Mouse (Mus musculus): ENCODE measurements at regions not wholly inside any gene's neighbourhood (a gene's known extent, or its start where the extent isn't known, plus 50 kb on each side); places are given as distances from the start of the nearest gene placed in this dataset.
"Not testable (repeated sequence)": the region's sequence is repeated elsewhere in the genome, so short reads cannot be mapped to it uniquely, and the experiment has no call there.

GRCm38 (mm10) chr11:93709686-93710085 is 175.9 kb downstream of the Utp18 start:
- no peak for DNase-seq (ENCODE audit: low read depth, low spot score)
- no peak for ATAC-seq
- ChIA-PET POLR2A (no interaction called here), CTCF (interaction anchor here (1.2 to 1.5 kb wide), 2 partner anchors 9 to 21 kb away, joined by 3 to 5 read pairs; no protein-coding TSS in a partner anchor)
- no peaks in the 10 kb centered on the region for H3K27me3 ChIP-seq
- TF ChIP-seq CTCF (IDR thresholded peaks at IDR 0.05) = no peak
- in situ Hi-C loops (cut with MboI; ENCODE audit: low pct_unique_long_range_greater_than_20kb) = no loop called here

DNA sequence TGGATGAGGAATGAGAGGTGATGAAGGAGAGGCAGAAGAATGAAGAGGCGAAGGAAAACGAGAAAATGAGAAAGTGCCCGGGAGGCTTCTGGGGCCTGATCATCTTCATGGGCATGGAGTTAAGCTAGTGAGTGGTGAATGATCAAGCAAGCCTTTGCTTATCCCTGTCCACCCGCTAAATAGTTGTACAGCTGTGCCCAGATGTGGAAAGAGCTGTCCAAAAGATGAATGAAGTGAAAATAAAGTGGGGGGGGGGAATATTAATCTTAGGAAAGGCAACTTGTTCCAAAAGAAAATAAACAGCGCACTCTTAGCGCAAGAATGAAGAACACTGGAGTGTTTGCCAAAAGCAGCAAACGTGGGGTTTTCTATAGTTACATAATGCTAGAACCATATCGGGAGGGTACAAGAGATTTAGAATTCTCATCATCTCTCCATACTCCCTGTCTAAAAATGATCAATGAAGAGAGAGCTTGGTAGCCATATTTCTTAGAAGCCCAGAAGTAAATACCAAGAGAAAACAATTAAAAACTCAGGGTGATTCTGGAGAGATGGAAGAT is 188.5 kb downstream of the Utp18 start:
- H3K27me3 ChIP-seq = no peaks in the 10 kb centered on the region
- ChIA-PET POLR2A (no interaction called here), CTCF (no interaction called here)
- no peak for TF ChIP-seq CTCF (IDR thresholded peaks at IDR 0.05)
- ATAC-seq (no peak), DNase-seq (ENCODE audit: low read depth, low spot score) (no peak)
- in situ Hi-C loops (cut with MboI; ENCODE audit: low pct_unique_long_range_greater_than_20kb) = no loop called here

GRCm38 (mm10) chr11:93696096-93696890 is 189.3 kb downstream of the Utp18 start:
- in situ Hi-C loops (cut with MboI; ENCODE audit: low pct_unique_long_range_greater_than_20kb) = no loop called here
- POLR2A ChIA-PET = no interaction called here
- DNase-seq (ENCODE audit: low read depth, low spot score) = no peak
- no peak for TF ChIP-seq CTCF (IDR thresholded peaks at IDR 0.05)
- H3K27me3 ChIP-seq = no peaks in the 10 kb centered on the region
- no peak for ATAC-seq
- CTCF ChIA-PET = no interaction called here

DNA sequence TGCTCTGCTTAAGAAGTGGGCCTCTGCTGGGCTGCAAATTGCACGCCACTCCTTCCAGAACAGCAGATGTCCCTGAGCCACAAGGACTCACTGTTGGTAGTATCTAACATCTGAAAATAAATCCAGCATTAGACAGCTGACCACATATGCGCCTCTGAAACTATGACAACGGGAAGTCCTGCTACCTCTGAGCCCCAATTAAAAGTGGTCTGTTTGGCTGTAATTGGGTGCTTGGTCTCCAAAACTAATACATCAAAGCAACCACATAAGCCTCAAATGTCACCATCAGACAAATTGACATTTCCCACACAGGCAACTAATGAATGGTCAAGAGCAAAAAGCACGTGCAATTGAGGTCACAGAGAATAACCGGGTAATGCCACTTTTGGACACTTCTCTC is 201.9 kb downstream of the Utp18 start:
- peaks cover 10% of the 10 kb centered on the region for H3K27me3 ChIP-seq
- no peak for TF ChIP-seq CTCF (IDR thresholded peaks at IDR 0.05)
- in situ Hi-C loops (cut with MboI; ENCODE audit: low pct_unique_long_range_greater_than_20kb) = no loop called here
- POLR2A ChIA-PET = no interaction called here
- CTCF ChIA-PET = no interaction called here
- no peak for ATAC-seq
- DNase-seq (ENCODE audit: low read depth, low spot score) = no peak

DNA sequence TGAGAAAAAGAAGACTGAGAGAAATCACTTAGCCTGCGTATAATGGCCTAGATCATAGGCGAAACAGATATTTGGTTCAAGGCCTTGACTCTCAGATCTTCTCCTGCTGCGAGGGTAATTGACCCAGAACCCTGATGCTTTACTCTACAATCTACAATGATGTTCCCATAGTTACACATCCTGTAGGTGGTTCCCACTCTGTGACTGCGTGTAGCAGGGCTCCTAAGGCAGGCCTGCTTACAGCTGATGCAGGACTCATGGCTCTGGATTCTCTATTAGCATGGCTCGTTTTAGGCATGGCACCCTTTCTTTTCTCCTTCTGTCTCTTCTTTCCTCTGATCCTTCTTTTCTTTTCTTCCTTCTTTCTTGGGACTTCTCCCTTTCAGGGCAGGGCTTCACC is 209.3 kb downstream of the Utp18 start:
- CTCF ChIA-PET = no interaction called here
- no peak for TF ChIP-seq CTCF (IDR thresholded peaks at IDR 0.05)
- POLR2A ChIA-PET = no interaction called here
- peaks cover 19% of the 10 kb centered on the region for H3K27me3 ChIP-seq
- no peak for DNase-seq (ENCODE audit: low read depth, low spot score)
- in situ Hi-C loops (cut with MboI; ENCODE audit: low pct_unique_long_range_greater_than_20kb) = no loop called here
- ATAC-seq = no peak

DNA sequence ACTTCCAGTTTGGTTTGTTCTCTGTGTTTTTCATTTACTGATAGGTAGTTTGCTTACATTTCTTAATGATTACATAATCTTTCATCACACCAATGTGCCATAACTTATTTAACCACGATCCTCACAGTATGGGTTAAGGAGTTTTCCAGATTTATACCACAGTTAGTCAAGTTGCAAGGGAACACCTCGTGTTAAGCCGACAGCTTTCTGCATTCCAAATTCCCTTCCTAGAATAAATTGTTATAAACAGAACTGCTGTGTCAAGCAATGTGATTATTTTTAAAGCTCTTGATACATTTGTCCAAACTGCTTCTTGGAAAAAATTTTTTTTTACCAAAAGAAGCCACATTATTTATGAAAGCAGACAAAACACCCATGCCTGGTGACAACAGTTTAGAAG is 213.5 kb downstream of the Utp18 start:
- ChIA-PET CTCF (no interaction called here), POLR2A (no interaction called here)
- no peak for TF ChIP-seq CTCF (IDR thresholded peaks at IDR 0.05)
- ATAC-seq = no peak
- in situ Hi-C loops (cut with MboI; ENCODE audit: low pct_unique_long_range_greater_than_20kb) = no loop called here
- H3K27me3 ChIP-seq = peaks cover 13% of the 10 kb centered on the region
- DNase-seq (ENCODE audit: low read depth, low spot score) = no peak

GRCm38 (mm10) chr11:93661657-93662056 is 223.9 kb downstream of the Utp18 start:
- CTCF ChIA-PET = no interaction called here
- no peaks in the 10 kb centered on the region for H3K27me3 ChIP-seq
- ATAC-seq = no peak
- in situ Hi-C loops (cut with MboI; ENCODE audit: low pct_unique_long_range_greater_than_20kb) = no loop called here
- TF ChIP-seq CTCF (IDR thresholded peaks at IDR 0.05) = no peak
- POLR2A ChIA-PET = no interaction called here
- no peak for DNase-seq (ENCODE audit: low read depth, low spot score)

- ATAC-seq (no peak), DNase-seq (ENCODE audit: low read depth, low spot score) (no peak)
- in situ Hi-C loops (cut with MboI; ENCODE audit: low pct_unique_long_range_greater_than_20kb) = no loop called here
- ChIA-PET CTCF (no interaction called here), POLR2A (no interaction called here)
- no peaks in the 10 kb centered on the region for H3K27me3 ChIP-seq
- no peak for TF ChIP-seq CTCF (IDR thresholded peaks at IDR 0.05)
Observed at GRCm38 (mm10) chr11:93660379-93660778, 225.2 kb downstream of the Utp18 start.

DNA sequence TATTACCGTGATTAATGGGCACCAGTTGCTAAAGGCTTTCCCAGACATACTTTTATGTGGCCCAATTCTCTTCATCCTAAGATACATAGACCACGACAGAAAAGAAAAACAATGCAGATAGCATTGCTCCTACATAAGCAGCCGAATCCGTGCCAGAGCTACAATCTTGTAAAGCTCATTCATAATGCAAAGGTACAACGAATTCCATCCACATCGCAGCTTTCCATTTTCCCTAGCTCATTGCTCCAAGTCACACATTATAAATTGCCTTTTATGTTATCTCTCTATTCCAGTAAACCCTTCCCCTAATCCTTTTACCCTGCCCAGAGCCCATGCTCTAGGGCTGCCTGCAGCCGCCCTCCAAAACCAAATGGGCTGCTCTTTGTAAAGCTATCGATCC is 226.8 kb downstream of the Utp18 start:
- ATAC-seq = no peak
- CTCF ChIA-PET = no interaction called here
- in situ Hi-C loops (cut with MboI; ENCODE audit: low pct_unique_long_range_greater_than_20kb) = no loop called here

GRCm38 (mm10) chr11:93655602-93656239 is 229.8 kb downstream of the Utp18 start:
- ChIA-PET CTCF (no interaction called here), POLR2A (no interaction called here)
- no peak for TF ChIP-seq CTCF (IDR thresholded peaks at IDR 0.05)
- no peak for DNase-seq (ENCODE audit: low read depth, low spot score)
- ATAC-seq = no peak
- H3K27me3 ChIP-seq = no peaks in the 10 kb centered on the region
- in situ Hi-C loops (cut with MboI; ENCODE audit: low pct_unique_long_range_greater_than_20kb) = no loop called here

More for the DNA sequence above, 226.8 kb downstream of the Utp18 start:
- POLR2A ChIA-PET = no interaction called here
- no peaks in the 10 kb centered on the region for H3K27me3 ChIP-seq
- no peak for DNase-seq (ENCODE audit: low read depth, low spot score)
- no peak for TF ChIP-seq CTCF (IDR thresholded peaks at IDR 0.05)

DNA sequence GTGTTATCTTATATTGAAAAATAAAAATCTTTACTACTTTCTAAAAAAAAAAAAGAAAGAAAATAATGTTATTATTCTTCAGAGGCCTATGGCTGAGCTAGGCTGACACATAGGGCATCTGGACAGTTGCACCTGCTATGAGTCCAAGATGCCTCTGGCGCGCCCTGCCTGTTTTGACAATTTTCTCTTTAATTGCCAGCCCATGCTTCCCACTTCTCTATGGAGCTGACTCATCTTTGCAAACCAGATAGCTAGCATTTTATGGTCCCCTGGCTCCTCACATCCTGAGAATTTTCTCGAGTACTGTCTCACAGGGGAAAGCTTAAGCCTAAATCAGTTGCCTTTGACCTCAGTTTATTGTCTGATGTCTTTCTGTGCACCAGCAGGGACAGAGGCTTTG is 232.2 kb downstream of the Utp18 start:
- no peak for ATAC-seq
- ChIA-PET POLR2A (no interaction called here), CTCF (no interaction called here)
- in situ Hi-C loops (cut with MboI; ENCODE audit: low pct_unique_long_range_greater_than_20kb) = no loop called here
- no peaks in the 10 kb centered on the region for H3K27me3 ChIP-seq
- DNase-seq (ENCODE audit: low read depth, low spot score) = no peak
- TF ChIP-seq CTCF (IDR thresholded peaks at IDR 0.05) = no peak

DNA sequence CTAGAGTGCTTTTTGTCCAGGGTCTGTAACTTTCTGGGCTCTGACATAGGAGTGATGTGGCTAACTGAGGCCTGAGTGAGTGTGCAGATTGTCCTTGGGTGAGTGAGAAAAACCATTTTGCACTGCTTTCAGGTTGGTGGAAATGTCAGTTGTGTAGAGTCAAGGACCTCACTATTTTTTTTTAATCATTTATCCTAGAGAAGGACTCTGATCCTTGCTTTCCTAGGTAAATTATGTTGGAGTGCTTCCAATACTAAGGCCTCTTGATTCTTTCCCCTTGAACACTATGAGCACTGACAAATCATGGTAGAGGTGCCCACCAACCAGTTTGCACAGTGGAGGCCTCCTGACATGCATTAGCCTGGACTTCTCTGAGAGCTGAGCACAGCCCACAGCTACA is 233.6 kb downstream of the Utp18 start:
- ATAC-seq; in situ Hi-C loops (cut with MboI; ENCODE audit: low pct_unique_long_range_greater_than_20kb); CTCF ChIA-PET; POLR2A ChIA-PET; DNase-seq (ENCODE audit: low read depth, low spot score); H3K27me3 ChIP-seq: not testable (repeated sequence)

Measured in Patski (cell line).